ENCODE assay signal across 18 mouse cellular contexts in genomic region chr12:113149341-113149740, GRCm38 (mm10). TPM values are rescaled to one million over a fixed set of nuclear protein-coding genes. Genes with fewer than 3 reads are reported as not detected.
A peak's percentile ranks its signal among the peaks of the same experiment; 100 is the strongest.
DNase-seq lines count a peak whose midpoint lies in the region; ATAC-seq and TF ChIP-seq lines count a peak whose summit lies in the region.
"Had no signal": no experiment of that assay in that cellular context is flagged by ENCODE, and none has a peak within 500 bp of the region (broad histone marks: within the 10 kb centered on the region; RNA-seq: fewer than 3 reads in every experiment).

No protein-coding gene starts in this region.

- H3K4me3 ChIP-seq in heart, embryonic 12.5 days, result no peak overlapping the region
- H3K4me3 ChIP-seq in midbrain, embryonic 11.5 days (ENCODE audit: low read depth, low read length), result no peak overlapping the region
- H3K4me3 ChIP-seq in midbrain, postnatal 0 days (ENCODE audit: low read depth, low read length), result no peak overlapping the region
- H3K4me3 ChIP-seq in small intestine, adult 2 months (ENCODE audit: low read depth, low read length), result no peak overlapping the region
- H3K4me3 ChIP-seq: embryonic facial prominence, embryonic 12.5 days; heart, embryonic 13.5 days; hindbrain, embryonic 13.5 days; midbrain, embryonic 15.5 days; neural tube, embryonic 13.5 days had no signal

- peaks cover 93% of the 10 kb centered on the region for H3K4me1 ChIP-seq in heart, embryonic 12.5 days (replicated peaks)
- peaks cover 13% of the 10 kb centered on the region for H3K4me1 ChIP-seq in midbrain, embryonic 11.5 days (ENCODE audit: control insufficient read depth, insufficient read depth, low read length)
- H3K4me1 ChIP-seq in midbrain, postnatal 0 days (ENCODE audit: insufficient read depth, low read length), result no peaks in the 10 kb centered on the region; the same call in 1 of the 2 replicates
- H3K4me1 ChIP-seq in small intestine, adult 2 months (ENCODE audit: control insufficient read depth, insufficient read depth, insufficient read length, low read length), result peaks cover 55% of the 10 kb centered on the region

- 68% methylated on average over 4 of the region's 4 CpGs for WGBS in heart, embryonic 12.5 days
- 59% methylated on average over 4 of the region's 4 CpGs for WGBS in midbrain, embryonic 11.5 days
- WGBS in midbrain, postnatal 0 days, result 60% methylated on average over 4 of the region's 4 CpGs
- 55% methylated on average over 4 of the region's 4 CpGs for WGBS in small intestine, adult 2 months

- intact Hi-C loops in heart, postnatal 25 days (cut with DNase I), result no loop called here

- no peak overlapping the region for H3K9ac ChIP-seq in heart, embryonic 12.5 days
- 0 out of 2 replicates have a peak overlapping the region, but pooled peaks have one; percentile 5 for H3K9ac ChIP-seq in midbrain, embryonic 11.5 days (ENCODE audit: low read length)
- no peak overlapping the region for H3K9ac ChIP-seq in midbrain, postnatal 0 days (replicated peaks; ENCODE audit: low read length, poor library complexity, severe bottlenecking)
- H3K9ac ChIP-seq: embryonic facial prominence, embryonic 12.5 days; heart, embryonic 13.5 days; hindbrain, embryonic 13.5 days; midbrain, embryonic 15.5 days; neural tube, embryonic 13.5 days had no signal

- no peak overlapping the region for H3K4me2 ChIP-seq in heart, embryonic 12.5 days
- H3K4me2 ChIP-seq in midbrain, embryonic 11.5 days, result no peak overlapping the region
- no peak overlapping the region for H3K4me2 ChIP-seq in midbrain, postnatal 0 days (ENCODE audit: low read depth, low read length, poor library complexity, severe bottlenecking)
- H3K4me2 ChIP-seq: embryonic facial prominence, embryonic 12.5 days; heart, embryonic 13.5 days; hindbrain, embryonic 13.5 days; midbrain, embryonic 15.5 days; neural tube, embryonic 13.5 days had no signal

- H3K36me3 ChIP-seq in heart, embryonic 12.5 days, result peaks cover 22% of the 10 kb centered on the region
- peaks cover 4% of the 10 kb centered on the region; the same call in 1 of the 2 replicates for H3K36me3 ChIP-seq in midbrain, embryonic 11.5 days (ENCODE audit: control insufficient read depth, insufficient read depth, low read length)
- H3K36me3 ChIP-seq in midbrain, postnatal 0 days (ENCODE audit: insufficient read depth, low read length), result peaks cover 8% of the 10 kb centered on the region; the same call in 1 of the 2 replicates
- H3K36me3 ChIP-seq in small intestine, adult 2 months (ENCODE audit: control insufficient read depth, insufficient read depth, low read length), result peaks cover 13% of the 10 kb centered on the region
- H3K36me3 ChIP-seq: embryonic facial prominence, embryonic 12.5 days had no signal

- TF ChIP-seq POLR2A in small intestine, adult 2 months (IDR thresholded peaks at IDR 0.05; ENCODE audit: low read depth, low read length), result no peak

- no peak for ATAC-seq in heart, embryonic 12.5 days (ENCODE audit: insufficient number of reproducible peaks, low FRiP score)
- ATAC-seq in midbrain, embryonic 11.5 days (ENCODE audit: low FRiP score), result no peak
- ATAC-seq in midbrain, postnatal 0 days (ENCODE audit: low FRiP score), result no peak
- ATAC-seq: intestine, postnatal 0 days; midbrain, embryonic 15.5 days; Patski had no signal

- no peaks in the 10 kb centered on the region for H3K27me3 ChIP-seq in heart, embryonic 12.5 days (replicated peaks)
- peaks cover 13% of the 10 kb centered on the region; the same call in 1 of the 2 replicates for H3K27me3 ChIP-seq in midbrain, embryonic 11.5 days (ENCODE audit: control insufficient read depth, insufficient read depth, low read length)
- 0 out of 2 replicates have a peak, but pooled peaks cover 6% of the 10 kb centered on the region for H3K27me3 ChIP-seq in midbrain, postnatal 0 days (ENCODE audit: insufficient read depth, low read length)
- H3K27me3 ChIP-seq in small intestine, adult 2 months (ENCODE audit: control insufficient read depth, insufficient read depth, low read length), result no peaks in the 10 kb centered on the region
- H3K27me3 ChIP-seq: heart, embryonic 13.5 days; Patski had no signal

- no peak overlapping the region for H3K27ac ChIP-seq in heart, embryonic 12.5 days (ENCODE audit: poor library complexity, severe bottlenecking)
- H3K27ac ChIP-seq in midbrain, embryonic 11.5 days (ENCODE audit: low read depth, low read length), result no peak overlapping the region
- H3K27ac ChIP-seq in midbrain, postnatal 0 days (ENCODE audit: low read depth, low read length), result no peak overlapping the region
- H3K27ac ChIP-seq in small intestine, adult 2 months (ENCODE audit: insufficient read depth, low read depth, low read length), result peak overlapping the region; percentile 99
- H3K27ac ChIP-seq: embryonic facial prominence, embryonic 12.5 days; heart, embryonic 13.5 days; hindbrain, embryonic 13.5 days; macrophage; midbrain, embryonic 15.5 days; neural tube, embryonic 13.5 days had no signal

- no peaks in the 10 kb centered on the region for H3K9me3 ChIP-seq in heart, embryonic 12.5 days (replicated peaks)
- no peaks in the 10 kb centered on the region for H3K9me3 ChIP-seq in midbrain, embryonic 11.5 days (ENCODE audit: control insufficient read depth, low read length)
- no peaks in the 10 kb centered on the region for H3K9me3 ChIP-seq in midbrain, postnatal 0 days (ENCODE audit: low read length)
- H3K9me3 ChIP-seq: embryonic facial prominence, embryonic 12.5 days; heart, embryonic 13.5 days; hindbrain, embryonic 13.5 days; midbrain, embryonic 15.5 days; neural tube, embryonic 13.5 days had no signal

- peak; percentile 55 to 57 for DNase-seq in heart, adult 18-20 months
- DNase-seq in midbrain, embryonic 11.5 days (ENCODE audit: low spot score, missing footprints), result no peak
- no peak for DNase-seq in midbrain, postnatal 0 days (ENCODE audit: low spot score)
- DNase-seq in heart, postnatal 25 days (ENCODE audit: low spot score), result peak; percentile 35
- no peak for DNase-seq in right cerebral cortex, postnatal 25 days
- no peak for DNase-seq in frontal cortex, adult 2 months (ENCODE audit: extremely low spot score in 1 of 2, low spot score in 1 of 2)
- DNase-seq: adrenal gland, adult 2 months; cerebellum, postnatal 36 days had no signal

- TF ChIP-seq CTCF in midbrain, postnatal 0 days (IDR thresholded peaks at IDR 0.05), result no peak
- TF ChIP-seq CTCF in small intestine, adult 2 months (IDR thresholded peaks at IDR 0.05; ENCODE audit: extremely low read depth, insufficient read length, insufficient replicate concordance, low read depth, low read length), result no peak

RNA-seq across cellular contexts. Expression of gene Crip1, which starts 3.2 kb away (rescaled TPM):
- 100 to 1,000 TPM; 191 to 201 TPM for total RNA-seq in heart, adult 18-20 months (2021)
- 464 and 485 TPM in 2 replicates for polyA plus RNA-seq in heart, embryonic 12.5 days (2016; fragmentation: Nextera tagmentation; extraction: Ambion mirVana)
- polyA plus RNA-seq in midbrain, embryonic 11.5 days (2014; fragmentation: Nextera tagmentation; extraction: Ambion mirVana), result 87.1 and 95.7 TPM in 2 replicates
- total RNA-seq in midbrain, postnatal 0 days (2014; rRNA removed), result 2.5 and 3.9 TPM in 2 replicates
- polyA plus RNA-seq in midbrain, postnatal 0 days (2015; fragmentation: Nextera tagmentation; extraction: Ambion mirVana), result 25.0 and 26.0 TPM in 2 replicates
- 100 to 1,000 TPM; 178 to 211 TPM for total RNA-seq in heart, postnatal 25 days (2021)
- polyA plus RNA-seq in small intestine, adult 2 months (2012; rRNA removed), result 4,805 and 16,576 TPM in 2 replicates
- polyA plus RNA-seq in frontal cortex, adult 2 months (2012; rRNA removed), result 87.6 and 94.9 TPM in 2 replicates

RNA-seq across cellular contexts. Expression of gene Tedc1, which starts 6.9 kb away (rescaled TPM):
- total RNA-seq in heart, adult 18-20 months (2021), result under 1 TPM; 0.31 to 0.89 TPM
- 24.5 and 26.9 TPM in 2 replicates for polyA plus RNA-seq in heart, embryonic 12.5 days (2016; fragmentation: Nextera tagmentation; extraction: Ambion mirVana)
- polyA plus RNA-seq in midbrain, embryonic 11.5 days (2014; fragmentation: Nextera tagmentation; extraction: Ambion mirVana), result 25.6 and 31.5 TPM in 2 replicates
- total RNA-seq in midbrain, postnatal 0 days (2014; rRNA removed), result 4.3 and 17.0 TPM in 2 replicates
- 8.8 and 8.9 TPM in 2 replicates for polyA plus RNA-seq in midbrain, postnatal 0 days (2015; fragmentation: Nextera tagmentation; extraction: Ambion mirVana)
- under 1 TPM; 0.61 to 0.83 TPM for total RNA-seq in heart, postnatal 25 days (2021)
- 9.2 and 18.3 TPM in 2 replicates for polyA plus RNA-seq in small intestine, adult 2 months (2012; rRNA removed)
- 1.1 and 1.8 TPM in 2 replicates for polyA plus RNA-seq in frontal cortex, adult 2 months (2012; rRNA removed)

RNA-seq across cellular contexts. Expression of gene Crip2, which starts 9.3 kb away (rescaled TPM):
- 1,000 to 10,000 TPM; 1,463 to 1,557 TPM for total RNA-seq in heart, adult 18-20 months (2021)
- polyA plus RNA-seq in heart, embryonic 12.5 days (2016; fragmentation: Nextera tagmentation; extraction: Ambion mirVana), result 1,186 and 1,223 TPM in 2 replicates
- polyA plus RNA-seq in midbrain, embryonic 11.5 days (2014; fragmentation: Nextera tagmentation; extraction: Ambion mirVana), result 226 and 247 TPM in 2 replicates
- 147 and 185 TPM in 2 replicates for total RNA-seq in midbrain, postnatal 0 days (2014; rRNA removed)
- polyA plus RNA-seq in midbrain, postnatal 0 days (2015; fragmentation: Nextera tagmentation; extraction: Ambion mirVana), result 317 and 336 TPM in 2 replicates
- total RNA-seq in heart, postnatal 25 days (2021), result 1,000 to 10,000 TPM; 1,410 to 1,505 TPM
- 73.8 and 86.3 TPM in 2 replicates for polyA plus RNA-seq in small intestine, adult 2 months (2012; rRNA removed)
- 249 and 252 TPM in 2 replicates for polyA plus RNA-seq in frontal cortex, adult 2 months (2012; rRNA removed)

RNA-seq across cellular contexts. Expression of gene Tmem121, which starts 36.4 kb away (rescaled TPM):
- not detected for total RNA-seq in heart, adult 18-20 months (2021)
- polyA plus RNA-seq in heart, embryonic 12.5 days (2016; fragmentation: Nextera tagmentation; extraction: Ambion mirVana), result 2.0 and 2.1 TPM in 2 replicates
- 11.5 and 13.1 TPM in 2 replicates for polyA plus RNA-seq in midbrain, embryonic 11.5 days (2014; fragmentation: Nextera tagmentation; extraction: Ambion mirVana)
- 80.8 and 89.1 TPM in 2 replicates for total RNA-seq in midbrain, postnatal 0 days (2014; rRNA removed)
- 63.6 and 67.5 TPM in 2 replicates for polyA plus RNA-seq in midbrain, postnatal 0 days (2015; fragmentation: Nextera tagmentation; extraction: Ambion mirVana)
- under 1 TPM in 1 of 2 experiments, not detected in 1; 0.17 TPM for total RNA-seq in heart, postnatal 25 days (2021)
- 1.8 and 2.4 TPM in 2 replicates for polyA plus RNA-seq in small intestine, adult 2 months (2012; rRNA removed)
- 40.3 and 42.0 TPM in 2 replicates for polyA plus RNA-seq in frontal cortex, adult 2 months (2012; rRNA removed)
- polyA plus RNA-seq: macrophage had no signal

RNA-seq across cellular contexts. Expression of gene Mta1, which starts 51.3 kb away (rescaled TPM):
- 10 to 100 TPM; 43.9 to 46.2 TPM for total RNA-seq in heart, adult 18-20 months (2021)
- 11.3 and 11.4 TPM in 2 replicates for polyA plus RNA-seq in heart, embryonic 12.5 days (2016; fragmentation: Nextera tagmentation; extraction: Ambion mirVana)
- 19.2 and 21.4 TPM in 2 replicates for polyA plus RNA-seq in midbrain, embryonic 11.5 days (2014; fragmentation: Nextera tagmentation; extraction: Ambion mirVana)
- total RNA-seq in midbrain, postnatal 0 days (2014; rRNA removed), result 48.3 and 55.2 TPM in 2 replicates
- polyA plus RNA-seq in midbrain, postnatal 0 days (2015; fragmentation: Nextera tagmentation; extraction: Ambion mirVana), result 15.3 and 16.8 TPM in 2 replicates
- 10 to 100 TPM; 48.4 to 49.3 TPM for total RNA-seq in heart, postnatal 25 days (2021)
- 23.9 and 47.6 TPM in 2 replicates for polyA plus RNA-seq in small intestine, adult 2 months (2012; rRNA removed)
- polyA plus RNA-seq in frontal cortex, adult 2 months (2012; rRNA removed), result 66.4 and 69.3 TPM in 2 replicates

Comparison
In these comparisons a context has a peak if more than half of its experiments do, and no peak if none do; other contexts are left out.
1. DNase-seq: peak in heart, adult 18-20 months (2 of 2) and heart, postnatal 25 days (single experiment); none in midbrain, embryonic 11.5 days (single experiment), midbrain, postnatal 0 days (single experiment), right cerebral cortex, postnatal 25 days (single experiment) and frontal cortex, adult 2 months (0 of 2).